Mouse (Mus musculus) heart, adult 11 months (tissue): ENCODE data around the gene Fuca1.
"Not testable (repeated sequence)": the region's sequence is repeated elsewhere in the genome, so short reads cannot be mapped to it uniquely, and the experiment has no call there.

Experiments used
- DNase-seq: peaks from one replicate; pipeline ENCODE4 v3.0.0; 2022

The Fuca1 gene

DNA sequence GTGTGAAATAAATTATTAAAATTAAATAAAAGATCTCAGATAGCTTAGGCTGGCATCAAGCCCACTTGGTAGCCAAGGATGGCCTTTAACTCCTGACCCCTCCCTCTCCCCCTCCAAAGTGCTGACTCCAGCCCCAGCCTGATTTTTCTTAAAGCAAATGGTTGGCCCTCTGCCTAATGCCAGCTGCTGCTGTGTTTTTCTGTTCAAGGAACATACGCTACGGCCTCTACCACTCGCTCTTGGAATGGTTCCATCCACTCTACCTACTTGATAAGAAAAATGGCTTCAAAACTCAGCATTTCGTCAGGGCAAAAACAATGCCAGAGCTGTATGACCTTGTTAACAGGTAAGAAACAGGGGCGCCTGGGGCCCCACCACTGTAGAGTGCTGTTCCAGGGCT, 4.8 kb downstream of the Fuca1 start:
- no peak for DNase-seq

DNA sequence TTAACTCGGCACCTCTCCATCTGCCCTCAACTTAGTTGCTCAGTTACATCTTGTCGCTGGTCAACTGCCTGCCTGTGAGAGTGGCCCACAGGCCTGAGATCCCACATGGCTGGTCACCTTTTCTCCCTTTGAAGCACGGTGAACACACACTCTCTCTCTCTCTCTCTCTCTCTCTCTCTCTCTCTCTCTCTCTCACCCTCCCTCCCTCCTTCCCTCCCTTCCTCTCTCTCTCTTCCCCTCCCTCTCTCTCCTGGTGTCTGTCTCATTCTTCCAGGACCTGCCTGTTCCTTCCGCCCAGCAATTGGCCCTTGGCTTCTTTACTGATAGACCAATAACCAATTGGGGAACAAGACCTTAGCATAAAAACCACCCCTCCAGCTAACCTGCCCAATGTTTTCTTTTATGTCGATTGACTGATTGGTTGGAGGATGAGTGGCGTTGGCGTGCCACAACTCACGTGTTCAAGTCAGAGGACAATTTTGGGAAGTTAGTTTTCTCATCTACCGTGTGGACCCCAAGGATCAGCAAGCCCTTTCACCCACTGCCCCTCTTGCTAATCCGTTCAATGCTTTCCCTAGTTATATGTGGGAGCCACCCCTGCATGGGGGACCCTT, 5.8 kb downstream of the Fuca1 start:
- DNase-seq: no peak

DNA sequence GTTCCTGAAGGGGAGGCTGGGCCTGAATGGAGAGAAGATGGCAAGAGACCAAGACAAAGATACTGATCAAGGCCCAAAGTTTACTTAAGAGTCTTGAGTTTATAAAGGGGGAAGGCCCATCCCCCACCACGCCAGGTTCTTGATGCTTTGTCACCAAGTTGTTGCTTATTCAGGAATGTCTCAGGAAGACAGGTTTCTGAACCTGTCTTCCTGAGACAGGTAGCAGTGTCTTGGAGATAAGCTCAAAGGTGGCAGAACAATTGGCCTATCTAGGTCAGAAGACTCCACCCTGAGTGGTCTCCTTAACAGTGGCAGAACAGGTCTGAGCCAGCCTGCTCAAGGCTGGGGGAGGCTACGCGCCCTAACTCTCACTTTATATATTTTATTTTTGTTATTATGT, 6.3 kb downstream of the Fuca1 start:
- DNase-seq: no peak

DNA sequence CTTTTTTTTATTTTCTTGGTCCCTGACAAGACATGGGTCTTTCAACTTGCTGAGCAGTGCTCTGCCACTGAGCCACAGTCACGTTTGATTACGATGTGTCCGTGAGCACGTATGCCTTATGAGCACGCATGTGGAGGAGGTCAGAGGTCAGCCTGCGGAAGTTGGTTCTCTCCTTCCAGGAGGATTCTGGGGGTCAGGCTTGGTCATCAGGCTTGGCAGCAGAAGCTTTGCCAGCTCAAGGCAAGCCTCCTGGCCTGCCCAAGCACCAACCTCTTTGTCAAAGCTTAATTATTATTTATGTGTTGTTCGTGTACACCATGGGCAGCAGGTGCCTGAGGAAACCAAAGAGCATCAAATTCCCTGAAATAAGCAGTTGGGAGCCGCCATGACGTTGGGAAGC, 7.8 kb downstream of the Fuca1 start:
- no peak for DNase-seq

DNA sequence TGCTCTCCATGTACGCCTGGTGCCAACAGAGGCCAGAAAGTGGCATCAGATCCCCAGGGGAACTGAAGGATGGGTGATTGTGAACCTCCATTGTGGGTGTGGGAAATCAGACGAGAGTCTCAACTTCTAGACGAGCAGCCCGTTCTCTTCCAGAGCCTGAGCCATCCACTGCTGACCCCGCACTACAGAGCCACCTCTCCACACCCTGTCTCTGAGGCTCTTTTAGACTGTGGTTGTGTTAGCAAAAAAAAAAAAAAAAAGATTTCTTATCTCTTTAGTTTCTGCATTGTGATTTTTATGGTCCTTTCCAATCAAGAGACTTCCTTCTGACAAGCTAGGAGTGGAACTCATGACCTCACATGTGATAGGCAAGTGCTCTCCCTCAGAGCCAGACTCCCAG, 8.9 kb downstream of the Fuca1 start:
- DNase-seq: no peak

DNA sequence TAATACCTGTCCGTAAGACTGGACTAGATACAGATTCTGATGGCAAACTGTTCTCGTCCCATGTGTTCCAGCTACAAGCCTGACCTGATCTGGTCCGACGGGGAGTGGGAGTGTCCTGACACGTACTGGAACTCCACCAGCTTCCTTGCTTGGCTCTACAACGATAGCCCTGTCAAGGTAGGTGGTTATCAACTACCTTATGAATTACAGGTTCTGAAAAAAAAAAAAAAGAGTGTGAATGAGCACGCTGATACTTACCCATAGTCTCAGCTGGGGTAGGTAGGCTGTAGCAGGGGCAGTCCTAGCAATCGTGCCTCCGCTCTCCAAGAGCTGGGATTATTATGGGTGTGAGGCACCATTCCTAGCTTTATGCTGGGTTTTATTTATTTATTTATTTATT, 9.3 kb downstream of the Fuca1 start:
- DNase-seq: no peak

DNA sequence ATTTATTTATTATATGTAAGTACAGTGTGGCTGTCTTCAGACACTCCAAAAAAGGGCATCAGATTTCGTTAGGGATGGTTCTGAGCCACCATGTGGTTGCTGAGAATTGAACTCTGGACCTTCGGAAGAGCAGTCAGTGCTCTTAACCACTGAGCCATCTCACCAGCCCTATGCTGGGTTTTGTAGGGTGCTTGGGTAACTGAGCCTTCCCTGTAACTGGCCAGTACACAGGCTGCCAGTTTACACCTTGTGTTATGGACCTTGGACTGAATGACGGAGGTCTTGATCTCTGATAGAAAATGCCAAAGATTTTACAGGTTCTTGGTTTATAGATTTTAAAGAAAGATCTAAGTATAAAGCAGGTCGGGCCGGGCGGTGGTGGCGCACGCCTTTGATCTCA, 9.7 kb downstream of the Fuca1 start:
- no peak for DNase-seq

DNA sequence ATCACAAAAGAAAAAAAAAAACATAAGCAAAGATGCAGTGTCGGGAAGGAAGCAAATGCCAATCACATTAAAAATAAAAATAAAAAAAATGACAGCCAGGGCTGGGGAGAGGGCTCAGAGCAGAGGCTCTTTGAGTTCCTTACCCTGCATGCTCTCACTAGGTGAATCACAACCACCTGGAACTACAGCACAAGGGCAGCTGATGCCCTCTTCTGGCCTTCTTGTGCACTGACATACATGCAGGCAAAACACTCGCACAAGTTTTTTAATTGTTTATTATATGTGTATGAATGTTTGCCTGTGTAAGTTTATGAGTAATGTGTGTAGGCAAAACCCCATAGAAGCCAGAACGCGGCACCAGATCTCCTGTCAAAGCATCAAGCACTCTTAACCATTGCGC, 11.3 kb downstream of the Fuca1 start:
- DNase-seq: no peak

DNA sequence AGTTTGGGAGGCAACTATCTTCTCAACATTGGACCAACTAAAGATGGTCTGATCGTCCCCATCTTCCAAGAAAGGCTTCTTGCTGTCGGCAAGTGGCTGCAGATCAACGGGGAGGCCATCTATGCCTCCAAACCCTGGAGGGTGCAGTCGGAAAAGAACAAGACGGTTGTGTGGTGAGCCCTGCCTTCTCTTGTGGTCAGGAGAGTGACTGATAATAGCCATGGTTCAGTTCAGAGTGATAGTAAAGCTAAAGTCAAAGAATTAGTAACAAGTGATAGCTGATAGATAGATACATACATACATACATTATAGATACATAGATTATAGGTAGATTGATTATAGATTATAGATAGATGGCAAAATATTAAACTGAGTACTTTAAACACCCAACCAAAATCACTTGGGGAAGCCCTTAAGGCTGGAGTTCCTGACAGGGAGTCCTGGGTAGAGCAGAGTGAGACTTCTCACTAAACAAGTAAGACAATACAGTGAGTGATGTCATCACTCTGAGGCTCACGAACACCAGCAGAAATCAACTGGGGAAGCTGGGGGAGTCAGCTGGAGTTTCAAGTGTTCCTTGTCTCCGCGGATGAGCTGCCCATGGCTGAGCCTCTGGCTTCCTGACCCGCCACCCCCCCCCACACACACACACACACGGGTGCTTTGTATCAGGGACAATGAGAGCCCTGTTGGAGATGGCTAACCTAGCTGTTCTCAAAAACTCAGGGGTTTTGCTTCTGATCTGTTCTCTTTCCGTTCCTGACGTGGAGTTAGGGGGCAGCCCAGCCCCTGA, 14.4 kb downstream of the Fuca1 start:
- DNase-seq: no peak

DNA sequence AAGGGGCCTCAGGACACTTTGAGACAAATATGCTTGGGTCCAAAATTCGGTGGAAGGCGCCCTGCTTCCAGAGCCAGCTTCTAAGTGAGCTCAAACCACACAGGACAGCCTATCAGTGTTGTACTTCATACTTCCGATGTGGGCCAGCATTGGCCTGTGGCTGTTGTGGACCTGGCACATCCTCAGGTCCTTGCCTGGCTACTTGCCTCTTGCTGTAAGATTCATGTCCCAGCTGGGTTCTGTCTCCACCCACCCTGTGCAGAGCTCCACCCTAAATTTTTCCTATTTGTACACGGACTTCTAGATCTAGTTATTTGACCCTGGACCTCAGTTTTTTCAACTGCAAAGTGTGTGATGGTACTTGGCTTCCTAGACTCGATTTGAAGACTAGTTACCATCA, 15.0 kb downstream of the Fuca1 start:
- DNase-seq: peak; percentile 97

DNA sequence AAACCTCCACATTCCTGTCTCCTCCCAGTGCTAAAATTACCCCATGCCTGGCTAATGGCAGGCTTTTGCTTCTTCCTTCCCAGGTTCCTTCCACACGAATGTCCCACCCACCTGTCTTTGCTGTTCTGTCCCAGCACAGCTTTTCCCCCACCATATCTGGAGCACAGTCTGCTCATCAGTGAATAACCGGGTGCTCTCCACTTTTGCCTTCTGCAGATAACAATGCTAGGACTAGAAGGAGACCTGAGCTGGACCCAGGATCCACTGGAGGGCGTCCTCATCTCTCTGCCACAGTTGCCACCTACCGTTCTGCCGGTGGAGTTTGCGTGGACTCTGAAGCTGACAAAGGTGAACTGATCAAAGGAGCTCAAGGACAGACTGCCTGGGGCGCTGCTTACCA, 18.3 kb downstream of the Fuca1 start:
- DNase-seq: no peak

DNA sequence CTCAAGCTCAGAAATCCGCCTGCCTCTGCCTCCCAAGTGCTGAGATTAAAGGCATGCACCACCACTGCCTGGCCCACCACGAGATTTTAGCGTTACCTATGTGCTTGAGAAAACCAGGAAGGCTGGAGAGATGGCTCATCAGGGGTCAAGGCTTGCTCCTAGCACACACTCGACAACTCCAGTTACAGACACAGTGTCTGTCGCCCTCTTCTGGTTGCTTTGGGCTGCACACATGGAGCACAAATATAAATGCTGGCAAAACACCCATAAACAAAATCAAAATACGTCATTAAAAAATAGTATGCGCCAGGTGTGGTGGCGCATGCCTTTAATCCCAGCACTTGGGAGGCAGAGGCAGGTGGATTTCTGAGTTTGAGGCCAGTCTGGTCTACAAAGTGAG, 20.5 kb downstream of the Fuca1 start:
- DNase-seq: not testable (repeated sequence)

DNA sequence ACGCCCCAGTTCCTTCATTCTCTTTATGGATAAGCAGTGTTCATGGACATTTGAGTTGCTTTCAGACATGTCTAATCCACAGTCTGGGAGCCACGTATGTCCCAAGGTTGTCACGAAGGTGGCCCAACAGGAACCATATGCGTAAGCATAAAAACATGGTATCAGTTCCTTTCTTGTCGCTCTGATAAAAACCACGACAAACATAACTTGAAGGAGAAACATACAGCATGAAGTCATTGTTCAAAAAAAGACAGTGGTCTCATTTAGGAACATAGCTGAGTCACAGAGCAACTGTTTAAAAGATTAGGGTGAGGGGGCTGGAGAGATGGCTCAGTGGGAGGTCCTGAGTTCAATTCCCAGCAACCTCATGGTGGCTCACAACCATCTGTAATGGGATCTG, 21.7 kb downstream of the Fuca1 start:
- DNase-seq: no peak

DNA sequence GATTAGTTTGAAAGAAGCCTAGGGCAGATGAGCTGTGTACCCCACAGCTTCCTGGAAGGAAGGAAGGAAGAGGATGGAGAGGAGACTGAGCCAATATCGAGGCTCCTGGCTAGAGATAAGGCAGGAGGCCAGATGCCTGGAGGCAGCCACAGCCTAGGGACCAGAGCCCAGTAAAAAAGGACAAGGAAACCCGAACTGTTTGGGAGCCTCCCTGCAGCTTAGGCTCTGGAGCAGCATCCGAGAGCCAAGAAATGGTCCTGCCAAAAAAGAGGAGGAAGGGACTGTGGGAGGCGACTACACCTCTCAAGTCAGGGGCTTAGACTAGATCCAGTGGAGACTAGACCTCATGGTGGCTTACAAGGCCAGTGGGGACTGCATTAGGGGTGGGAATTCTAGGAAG, 22.9 kb downstream of the Fuca1 start:
- peak; percentile 97 for DNase-seq

DNA sequence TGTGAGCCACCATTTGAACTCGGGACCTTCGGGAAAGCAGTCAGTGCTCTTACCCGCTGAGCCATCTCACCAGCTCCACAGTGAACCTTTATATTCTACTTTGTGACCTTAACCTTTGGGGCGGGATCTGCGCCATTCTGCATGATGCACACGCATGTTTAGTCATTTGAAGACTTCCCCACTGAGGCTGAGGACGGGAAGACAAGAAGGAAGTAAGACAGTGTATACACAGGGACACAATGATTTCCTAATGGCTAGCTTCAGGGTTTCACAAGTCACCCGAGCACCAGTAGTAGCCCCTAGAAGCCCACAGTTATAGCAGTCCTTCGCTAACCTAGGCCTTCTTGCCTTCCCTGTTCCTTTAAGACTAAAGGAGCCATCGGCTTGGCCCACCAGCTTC, 25.2 kb downstream of the Fuca1 start:
- no peak for DNase-seq

DNA sequence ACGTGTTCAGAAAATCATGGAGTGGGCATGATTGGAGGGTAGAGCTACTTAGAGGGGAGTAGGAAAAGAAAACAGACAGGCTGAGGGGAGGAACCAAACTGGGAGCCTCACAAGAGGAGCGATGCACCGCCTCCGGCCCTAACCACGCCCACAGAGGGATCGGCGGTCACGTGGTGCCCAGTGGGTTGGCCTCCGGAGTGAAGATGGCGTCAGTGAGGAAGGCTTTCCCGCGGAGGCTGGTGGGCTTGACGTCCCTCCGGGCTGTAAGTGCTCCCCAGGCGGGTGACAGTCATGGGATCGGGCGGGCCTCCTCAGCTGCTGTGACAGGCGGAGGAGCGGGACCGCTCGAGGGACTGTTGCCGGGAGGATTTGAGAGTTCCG, 25.7 kb downstream of the Fuca1 start, which contains the start of gene Hmgcl:
Gene Hmgcl, plus strand, starts transcription at position 171 of the 381 bp plus-strand sequence.
- DNase-seq: peak; percentile 100

DNA sequence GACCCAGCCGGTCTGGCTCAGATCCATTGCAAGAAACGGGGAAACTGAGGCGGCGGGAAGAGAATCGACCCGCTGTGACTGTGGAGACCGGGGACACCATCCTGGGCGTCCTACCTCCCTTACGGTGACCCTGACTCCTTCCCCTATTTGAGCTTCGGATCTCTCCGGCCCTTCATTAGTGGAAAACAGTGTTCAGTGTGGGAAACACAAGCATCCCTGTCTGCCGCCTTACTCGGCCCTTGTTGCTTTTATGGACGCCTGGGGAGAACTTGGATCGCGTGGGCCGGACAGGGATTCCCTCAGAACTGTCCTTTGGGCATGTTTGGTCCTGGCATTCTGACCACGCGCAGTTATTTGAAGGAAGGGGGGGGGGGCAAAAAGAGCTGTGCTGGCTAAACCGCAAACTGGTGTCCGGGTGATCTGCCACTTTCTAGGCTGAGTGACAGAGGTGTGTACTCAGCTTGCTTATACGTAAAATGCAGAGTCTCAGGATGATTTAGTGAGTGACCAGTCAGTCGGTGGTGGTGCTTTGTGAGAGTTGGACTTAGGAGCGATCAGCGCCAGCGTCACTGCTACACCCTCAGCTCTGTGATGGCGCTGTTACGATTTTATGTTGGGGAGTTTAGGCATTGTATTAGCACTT, 26.2 kb downstream of the Fuca1 start:
- peak; percentile 93 for DNase-seq

DNA sequence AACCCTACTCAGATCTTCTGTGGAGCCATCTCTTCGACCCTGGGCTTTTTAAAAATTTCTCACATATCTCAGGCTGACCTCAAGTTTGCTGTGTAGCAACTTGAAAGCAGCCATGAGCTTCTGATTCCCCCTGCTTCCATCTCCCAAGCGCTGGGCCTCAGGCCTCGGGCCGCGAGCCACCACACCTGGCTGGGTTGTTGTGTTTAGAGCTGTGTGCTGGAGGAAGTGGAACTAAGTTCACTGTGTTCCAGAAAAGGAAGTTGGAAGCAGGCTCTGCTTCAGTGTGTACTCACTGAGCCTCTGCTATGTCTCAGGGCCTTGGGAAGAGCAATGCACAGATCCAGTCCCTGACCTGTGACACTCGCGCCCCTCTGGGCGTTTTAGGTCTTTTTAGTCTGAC, 27.6 kb downstream of the Fuca1 start:
- DNase-seq: peak; percentile 95

DNA sequence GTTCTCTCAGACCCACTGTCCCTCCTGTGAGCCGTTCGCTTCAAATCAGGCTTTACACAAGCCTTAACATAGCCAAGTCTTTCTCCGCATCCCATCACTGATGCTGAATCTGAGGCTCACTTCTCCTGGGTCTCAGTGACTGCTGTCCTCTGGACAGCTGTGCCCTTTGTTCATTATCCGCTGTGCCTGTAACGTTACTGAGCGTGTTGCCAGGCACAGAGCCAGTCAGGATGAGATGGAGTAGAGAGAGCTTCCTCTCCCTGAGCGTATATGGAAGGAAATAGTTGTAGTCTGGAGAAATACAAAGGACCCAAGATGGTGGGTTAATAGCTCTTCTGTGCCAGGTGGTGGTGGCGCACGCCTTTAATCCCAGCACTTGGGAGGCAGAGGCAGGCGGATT, 28.9 kb downstream of the Fuca1 start:
- DNase-seq: peak; percentile 96

DNA sequence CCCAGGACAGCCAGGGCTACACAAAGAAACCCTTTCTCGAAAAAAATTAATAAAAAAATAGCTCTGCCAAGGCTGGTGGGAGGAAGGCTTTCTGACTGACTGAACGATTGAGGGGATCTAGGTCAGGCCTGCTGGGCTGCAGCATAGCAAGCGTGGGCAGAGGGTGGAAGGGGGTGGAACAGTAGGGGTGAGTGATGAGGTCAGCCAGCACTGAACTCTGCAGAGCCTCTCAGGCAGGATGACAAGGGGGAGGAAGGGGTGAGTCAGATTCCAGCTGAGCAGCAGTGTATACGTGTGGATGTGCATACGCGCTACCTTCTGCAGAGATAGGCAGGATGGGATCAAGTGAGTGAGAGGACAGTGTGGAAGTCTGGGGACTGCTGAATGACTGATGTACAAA, 29.4 kb downstream of the Fuca1 start:
- peak; percentile 94 for DNase-seq

DNA sequence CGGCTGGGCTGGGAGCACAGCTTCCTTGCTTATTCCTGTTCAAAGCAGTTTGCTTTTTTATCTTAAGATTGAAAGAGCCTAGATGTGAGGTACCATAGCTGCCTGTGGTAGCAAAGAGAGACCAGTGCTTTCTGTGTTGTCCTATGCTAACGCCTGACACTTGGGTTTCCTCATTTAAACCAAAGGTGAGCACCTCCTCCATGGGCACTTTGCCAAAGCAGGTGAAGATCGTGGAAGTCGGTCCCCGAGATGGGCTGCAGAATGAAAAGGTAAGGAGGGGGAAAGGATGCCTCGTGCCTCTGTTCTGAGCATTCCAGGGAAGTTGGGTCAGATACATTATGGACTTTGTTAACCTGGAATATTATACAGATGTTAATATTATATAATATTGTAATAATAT, 29.8 kb downstream of the Fuca1 start:
- DNase-seq: no peak

DNA sequence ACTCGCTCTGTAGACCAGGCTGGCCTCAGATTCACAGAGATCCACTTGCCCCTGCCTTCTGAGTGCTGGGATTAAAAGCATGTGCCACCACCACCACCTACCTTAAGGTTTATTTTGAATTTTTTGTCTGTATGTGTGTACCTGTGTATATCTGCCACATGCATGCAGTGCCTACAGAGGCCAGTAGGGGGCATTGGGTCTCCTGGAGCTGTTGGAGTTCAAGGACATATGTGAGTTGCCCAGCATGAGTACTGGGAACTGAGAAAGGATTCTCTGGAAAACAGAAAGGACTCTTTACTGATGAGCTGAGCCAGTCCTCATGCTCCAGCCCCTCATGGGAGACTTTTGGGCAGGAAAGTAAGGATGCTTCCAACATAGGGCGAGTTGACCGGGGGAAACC, 31.0 kb downstream of the Fuca1 start:
- DNase-seq: no peak

DNA sequence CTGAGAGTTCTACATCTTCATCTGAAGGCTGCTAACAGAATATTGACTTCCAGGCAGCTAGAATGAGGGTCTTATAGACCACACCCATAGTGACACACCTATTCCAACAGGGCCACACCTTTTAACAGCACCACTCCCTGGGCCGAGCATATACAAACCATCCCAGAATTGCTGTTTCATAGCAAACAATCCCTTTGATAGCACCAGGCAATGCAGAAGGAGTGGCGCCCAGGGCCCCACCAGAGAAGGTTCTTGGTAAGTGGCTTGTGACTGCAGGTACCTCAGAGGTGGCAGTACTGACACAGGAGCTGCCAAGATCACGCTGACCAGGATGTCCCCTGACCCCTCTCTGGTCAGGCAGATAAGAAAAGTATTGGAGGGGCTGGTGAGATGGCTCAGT, 32.6 kb downstream of the Fuca1 start:
- DNase-seq: no peak

DNA sequence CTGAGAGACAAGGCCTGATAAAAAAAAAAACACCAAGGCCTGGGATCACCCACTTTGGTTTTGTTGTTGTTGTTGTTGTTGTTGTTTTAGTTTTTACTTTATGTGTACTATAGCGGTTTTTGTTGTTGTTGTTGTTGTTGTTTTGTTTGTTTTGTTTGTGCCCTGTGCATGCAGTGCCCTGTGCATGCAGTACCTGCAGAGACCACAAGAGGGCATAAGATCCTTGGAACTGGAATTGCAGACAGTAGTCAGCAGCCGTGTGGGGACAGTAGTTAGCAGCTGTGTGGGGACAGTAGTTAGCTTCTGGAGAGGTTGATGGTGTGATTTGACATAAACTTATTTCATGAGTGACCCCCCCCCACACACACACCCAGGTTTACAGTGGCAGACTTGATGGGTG, 33.7 kb downstream of the Fuca1 start:
- peak; percentile 93 for DNase-seq
